Mouse (Mus musculus): Measurements from ENCODE around the gene Med18. TPM values are rescaled to one million over a fixed set of nuclear protein-coding genes. Genes with fewer than 3 reads are reported as not detected.

Med18 gene
- 6.1 TPM for polyA plus RNA-seq (2014; fragmentation: Illumina TruSeq; extraction: RNeasy Lipid Tissue Mini Kit (QIAGEN cat#74804); ENCODE audit: low read depth, low replicate concordance)

GRCm38 (mm10) chr4:132463430-132464254, at the start of gene Med18:
Med18 (minus strand) TSS chr4:132463921.

GRCm38 (mm10) chr4:132510352-132510798, 46.7 kb upstream of the Med18 start, which contains the start of gene Sesn2:
Sesn2 (minus strand) TSS chr4:132510501.

GRCm38 (mm10) chr4:132421923-132422782, 41.6 kb downstream of the Med18 start, which contains the start of gene Phactr4:
Phactr4 (minus strand) TSS chr4:132422489.

Other genes starting within 250 kb of the Med18 start
- gene Gmeb1, start 202.3 kb downstream of the Med18 start, polyA plus RNA-seq (2014; fragmentation: Illumina TruSeq; extraction: RNeasy Lipid Tissue Mini Kit (QIAGEN cat#74804); ENCODE audit: low read depth, low replicate concordance), result 10.0 TPM
- gene Taf12, start 189.5 kb downstream of the Med18 start, polyA plus RNA-seq (2014; fragmentation: Illumina TruSeq; extraction: RNeasy Lipid Tissue Mini Kit (QIAGEN cat#74804); ENCODE audit: low read depth, low replicate concordance), result 20.0 TPM
- gene Rab42, start 160.5 kb downstream of the Med18 start, polyA plus RNA-seq (2014; fragmentation: Illumina TruSeq; extraction: RNeasy Lipid Tissue Mini Kit (QIAGEN cat#74804); ENCODE audit: low read depth, low replicate concordance), result 8.6 TPM
- 54.9 TPM for gene Trnau1ap, start 134.4 kb downstream of the Med18 start, polyA plus RNA-seq (2014; fragmentation: Illumina TruSeq; extraction: RNeasy Lipid Tissue Mini Kit (QIAGEN cat#74804); ENCODE audit: low read depth, low replicate concordance)
- 16.3 TPM for gene Rcc1, start 110.3 kb downstream of the Med18 start, polyA plus RNA-seq (2014; fragmentation: Illumina TruSeq; extraction: RNeasy Lipid Tissue Mini Kit (QIAGEN cat#74804); ENCODE audit: low read depth, low replicate concordance)
- gene Phactr4, start 41.4 kb downstream of the Med18 start, polyA plus RNA-seq (2014; fragmentation: Illumina TruSeq; extraction: RNeasy Lipid Tissue Mini Kit (QIAGEN cat#74804); ENCODE audit: low read depth, low replicate concordance), result 18.6 TPM
- 23.7 TPM for gene Sesn2, start 46.6 kb upstream of the Med18 start, polyA plus RNA-seq (2014; fragmentation: Illumina TruSeq; extraction: RNeasy Lipid Tissue Mini Kit (QIAGEN cat#74804); ENCODE audit: low read depth, low replicate concordance)
- gene Atpif1, start 69.7 kb upstream of the Med18 start, polyA plus RNA-seq (2014; fragmentation: Illumina TruSeq; extraction: RNeasy Lipid Tissue Mini Kit (QIAGEN cat#74804); ENCODE audit: low read depth, low replicate concordance), result 323 TPM
- 105 TPM for gene Dnajc8, start 71.6 kb upstream of the Med18 start, polyA plus RNA-seq (2014; fragmentation: Illumina TruSeq; extraction: RNeasy Lipid Tissue Mini Kit (QIAGEN cat#74804); ENCODE audit: low read depth, low replicate concordance)
- gene Ptafr, start 100.1 kb upstream of the Med18 start, polyA plus RNA-seq (2014; fragmentation: Illumina TruSeq; extraction: RNeasy Lipid Tissue Mini Kit (QIAGEN cat#74804); ENCODE audit: low read depth, low replicate concordance), result 11.8 TPM
- 16.1 TPM for gene Eya3, start 175.1 kb upstream of the Med18 start, polyA plus RNA-seq (2014; fragmentation: Illumina TruSeq; extraction: RNeasy Lipid Tissue Mini Kit (QIAGEN cat#74804); ENCODE audit: low read depth, low replicate concordance)